Comparison of ENCODE assay signal across 12 mouse cellular contexts in the genomic region with DNA sequence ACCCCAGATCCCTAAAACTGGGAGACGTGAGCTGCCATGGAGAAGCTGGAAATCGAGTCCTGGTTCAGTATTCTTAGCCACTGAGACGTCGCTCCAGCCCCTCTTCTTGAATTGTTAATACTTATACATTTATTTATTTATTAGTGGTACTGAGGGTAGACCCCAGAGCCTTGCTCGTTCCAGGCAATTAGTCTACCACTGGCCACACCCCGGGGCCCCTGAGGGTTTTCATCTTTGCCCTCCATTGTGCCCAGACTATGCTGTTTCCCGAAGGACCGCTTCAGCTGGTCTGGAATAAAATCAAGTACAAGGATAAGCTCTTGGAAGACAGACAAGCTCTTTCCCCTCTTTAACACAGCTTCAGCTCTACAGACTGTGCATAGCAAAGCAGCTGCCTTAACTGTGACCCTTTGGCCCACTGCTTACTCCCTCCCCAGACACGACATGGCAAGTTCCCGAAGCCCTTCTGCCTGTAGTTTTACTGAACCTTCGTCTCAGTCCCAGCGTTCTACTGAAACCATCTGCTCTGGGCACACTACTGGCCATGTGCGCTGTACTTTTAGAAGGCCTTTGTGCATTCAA. TPM values are rescaled to one million over a fixed set of nuclear protein-coding genes. Genes with fewer than 3 reads are reported as not detected.
A peak's percentile ranks its signal among the peaks of the same experiment; 100 is the strongest.
DNase-seq lines count a peak whose midpoint lies in the region; ATAC-seq and TF ChIP-seq lines count a peak whose summit lies in the region.
"Had no signal": no experiment of that assay in that cellular context is flagged by ENCODE, and none has a peak within 500 bp of the region (broad histone marks: within the 10 kb centered on the region; RNA-seq: fewer than 3 reads in every experiment).

No protein-coding gene starts in this region.

- peak; percentile 92 for DNase-seq in heart, adult 11 months
- DNase-seq in heart, adult 9 months (ENCODE audit: low spot score in 2 of 2): no peak
- DNase-seq in brain, embryonic 14.5 days (ENCODE audit: low read depth): peak; percentile 68
- no peak for DNase-seq in spleen, postnatal 4 days (ENCODE audit: low spot score in 2 of 2)
- no peak for DNase-seq in left cerebral cortex, postnatal 14 days (ENCODE audit: low spot score in 2 of 2)
- no peak for DNase-seq in cerebellum, adult 9-11 months
- DNase-seq: kidney, postnatal 14 days; lung, postnatal 14 days had no signal

- H3K4me2 ChIP-seq in hindbrain, embryonic 12.5 days (replicated peaks): no peak overlapping the region
- H3K4me2 ChIP-seq in midbrain, embryonic 15.5 days: no peak overlapping the region
- H3K4me2 ChIP-seq: limb, embryonic 15.5 days had no signal

- H3K4me3 ChIP-seq in hindbrain, embryonic 12.5 days: no peak overlapping the region
- no peak overlapping the region for H3K4me3 ChIP-seq in midbrain, embryonic 15.5 days
- H3K4me3 ChIP-seq: limb, embryonic 15.5 days had no signal

- TF ChIP-seq CTCF in brain, embryonic 14.5 days (IDR thresholded peaks at IDR 0.05; ENCODE audit: borderline replicate concordance, extremely low read depth, insufficient read depth, insufficient read length): no peak

- peaks cover 29% of the 10 kb centered on the region for H3K4me1 ChIP-seq in hindbrain, embryonic 12.5 days
- H3K4me1 ChIP-seq in midbrain, embryonic 15.5 days: peaks cover 28% of the 10 kb centered on the region; the same call in 1 of the 2 replicates

- WGBS in hindbrain, embryonic 12.5 days: 56% methylated on average over 13 of the region's 13 CpGs
- whole genome bisulfite sequencing in midbrain, embryonic 15.5 days: 36% methylated on average over 13 of the region's 13 CpGs

- no peaks in the 10 kb centered on the region for H3K9me3 ChIP-seq in hindbrain, embryonic 12.5 days (replicated peaks)
- no peaks in the 10 kb centered on the region for H3K9me3 ChIP-seq in midbrain, embryonic 15.5 days
- H3K9me3 ChIP-seq: limb, embryonic 15.5 days had no signal

- no peaks in the 10 kb centered on the region for H3K27me3 ChIP-seq in hindbrain, embryonic 12.5 days
- H3K27me3 ChIP-seq in midbrain, embryonic 15.5 days (replicated peaks): no peaks in the 10 kb centered on the region
- H3K27me3 ChIP-seq: limb, embryonic 15.5 days had no signal

- H3K9ac ChIP-seq in hindbrain, embryonic 12.5 days: no peak overlapping the region
- no peak overlapping the region for H3K9ac ChIP-seq in midbrain, embryonic 15.5 days
- H3K9ac ChIP-seq: limb, embryonic 15.5 days had no signal

- ATAC-seq in hindbrain, embryonic 12.5 days (ENCODE audit: low FRiP score): peak; percentile 41
- ATAC-seq in midbrain, embryonic 15.5 days (replicated peaks): peak; percentile 35; the same call in 1 of the 2 replicates

- intact Hi-C loops in left cerebral cortex, postnatal 14 days (cut with DNase I): no loop called here

- H3K36me3 ChIP-seq in hindbrain, embryonic 12.5 days: no peaks in the 10 kb centered on the region
- no peaks in the 10 kb centered on the region for H3K36me3 ChIP-seq in midbrain, embryonic 15.5 days (replicated peaks)
- H3K36me3 ChIP-seq: limb, embryonic 15.5 days had no signal

- peak overlapping the region; percentile 12 for H3K27ac ChIP-seq in hindbrain, embryonic 12.5 days
- 0 out of 2 replicates have a peak overlapping the region, but pooled peaks have one; percentile 23 for H3K27ac ChIP-seq in midbrain, embryonic 15.5 days
- H3K27ac ChIP-seq: limb, embryonic 15.5 days had no signal

- no peak for TF ChIP-seq POLR2A in brain, embryonic 14.5 days (IDR thresholded peaks at IDR 0.05; ENCODE audit: borderline replicate concordance, extremely low read depth, insufficient read depth, insufficient read length, poor library complexity, severe bottlenecking)

RNA-seq across cellular contexts. Expression of gene Gpr156, which starts 39.1 kb away (rescaled TPM):
- 6.0 and 7.0 TPM in 2 replicates for polyA plus RNA-seq in brain, embryonic 14.5 days (2012; rRNA removed)
- 5.4 and 5.6 TPM in 2 replicates for polyA plus RNA-seq in hindbrain, embryonic 12.5 days (2016; fragmentation: Nextera tagmentation; extraction: Ambion mirVana)
- polyA plus RNA-seq in midbrain, embryonic 15.5 days (2015; fragmentation: Nextera tagmentation; extraction: Ambion mirVana): 6.2 and 6.4 TPM in 2 replicates
- under 1 TPM; 0.70 to 0.82 TPM for total RNA-seq in left cerebral cortex, postnatal 14 days (2021)
- total RNA-seq: hematopoietic stem cell, adult 5-6 weeks had no signal

Comparison
In these comparisons a context has a peak if more than half of its experiments do, and no peak if none do; other contexts are left out.
1. DNase-seq: peak in heart, adult 11 months (single experiment) and brain, embryonic 14.5 days (single experiment); none in heart, adult 9 months (0 of 2), spleen, postnatal 4 days (0 of 2), left cerebral cortex, postnatal 14 days (0 of 2) and cerebellum, adult 9-11 months (single experiment).